Mouse (Mus musculus) liver, embryonic 14.5 days (tissue): Measurements from ENCODE around the gene Plac1. TPM values are rescaled to one million over a fixed set of nuclear protein-coding genes. Genes with fewer than 3 reads are reported as not detected.

Experiments used
- ATAC-seq: fragments of 200-750 bp; cut with Nextera tagmentation; 2 replicates; pipeline ENCODE4 v1.8.0; 2017; ENCODE audit warnings: moderate number of reproducible peaks, mild to moderate bottlenecking, moderate library complexity; ENCODE audit not compliant: insufficient read depth
- DNase-seq, 3 experiments: peaks; one replicate each; pipeline ENCODE4 v3.0.0-alpha.2; 2012 to 2013; ENCODE audit warnings: low read depth in 3 of 3, low spot score in 3 of 3
- H3K27ac ChIP-seq: fragments of 300-500 bp; sonication (generic); 2 replicates; pipeline ENCODE4 v1.5.1; 2014; ENCODE audit warnings: moderate library complexity, mild to moderate bottlenecking, control low read depth, inconsistent platforms
- H3K27me3 ChIP-seq: fragments of 300-500 bp; sonication (generic); 2 replicates; pipeline ENCODE4 v1.6.1; 2014; ENCODE audit warnings: mild to moderate bottlenecking, low read length, moderate library complexity; ENCODE audit not compliant: control insufficient read depth, insufficient read depth
- H3K36me3 ChIP-seq: fragments of 300-500 bp; sonication (generic); replicated peaks from 2 replicates; pipeline ENCODE4 v1.6.1; 2014; ENCODE audit warnings: low read depth; ENCODE audit not compliant: control insufficient read depth, insufficient read depth
- H3K4me1 ChIP-seq, 2 experiments: fragments of 200-500 bp in 1 of 2; fragments of 300-500 bp in 1 of 2; sonication (generic) in 1 of 2; replicated peaks; 2 replicates each; pipeline ENCODE4 v1.6.1; 2012 to 2014; ENCODE audit warnings: antibody characterized with exemption in 1 of 2, inconsistent platforms in 1 of 2, low read length in 1 of 2; ENCODE audit not compliant: control insufficient read depth in 2 of 2, insufficient read depth in 2 of 2
- H3K4me2 ChIP-seq: fragments of 300-500 bp; sonication (generic); 2 replicates; pipeline ENCODE4 v1.6.1; 2014; ENCODE audit warnings: low read depth, mild to moderate bottlenecking, control low read depth, moderate library complexity
- H3K4me3 ChIP-seq, 2 experiments: fragments of 200-500 bp in 1 of 2; fragments of 300-500 bp in 1 of 2; sonication (generic) in 1 of 2; 2 replicates each; pipeline ENCODE4 v1.5.1; 2012 to 2014; ENCODE audit warnings: low read depth in 2 of 2, low read length in 2 of 2, mild to moderate bottlenecking in 2 of 2, control low read depth in 1 of 2, inconsistent platforms in 1 of 2, moderate library complexity in 1 of 2; ENCODE audit not compliant: insufficient read depth in 1 of 2
- H3K9ac ChIP-seq: fragments of 300-500 bp; sonication (generic); replicated peaks from 2 replicates; pipeline ENCODE4 v1.6.1; 2014; ENCODE audit warnings: mild to moderate bottlenecking, control low read depth, moderate library complexity
- H3K9me3 ChIP-seq: fragments of 300-500 bp; sonication (generic); 2 replicates; pipeline ENCODE4 v1.6.1; 2016; ENCODE audit warnings: low read length, mixed read lengths; ENCODE audit not compliant: control insufficient read depth
- CTCF ChIP-seq: IDR thresholded peaks from 2 replicates; pipeline ENCODE4 v1.5.1; 2016; ENCODE audit warnings: antibody characterized with exemption, low read depth, control low read depth
- EP300 ChIP-seq: IDR thresholded peaks from 2 replicates; pipeline ENCODE4 v1.6.1; 2016; ENCODE audit warnings: antibody characterized with exemption, low read depth
- WGBS: fragments of 180-500 bp; shearing (Covaris S2); extraction: QIAGEN DNeasy Blood & Tissue Kit; methylation state at CpG from one replicate; pipeline ENCODE4 v1.1.7; 2014; ENCODE audit not compliant: insufficient replicate concordance; 5-methylcytosine and 5-hydroxymethylcytosine counted together
- polyA plus RNA-seq, 2 experiments: library from polyadenylated mRNA; depleted of rRNA in 1 of 2; stranded (reverse) in 1 of 2; unstranded in 1 of 2; fragments of >200 nt; fragmentation: Nextera tagmentation in 1 of 2; extraction: Ambion mirVana in 1 of 2; gene quantifications; 2 replicates each; pipeline versions ENCODE4 v1.2.1 to v1.2.3; 2012 to 2014

Plac1 gene
- polyA plus RNA-seq, 2 experiments: 0.81 to 1.3 TPM

DNA sequence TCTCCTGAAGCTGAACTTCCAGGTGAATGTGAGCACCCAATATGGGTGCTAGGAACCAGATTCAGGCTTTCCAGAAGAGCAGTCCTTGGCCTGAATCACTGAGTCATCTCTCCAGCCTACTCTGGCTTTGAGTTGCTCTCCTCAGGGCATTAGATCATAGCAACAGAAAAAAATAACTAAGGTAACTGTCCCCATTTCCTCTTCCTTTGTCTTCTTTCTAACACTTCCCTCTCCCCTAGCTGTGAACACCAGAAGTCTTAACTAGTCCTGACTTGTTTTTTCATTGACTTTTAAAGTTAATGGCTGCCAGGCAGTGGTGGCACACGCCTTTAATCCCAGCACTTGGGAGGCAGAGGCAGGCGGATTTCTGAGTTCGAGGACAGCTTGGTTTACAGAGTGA is 175.5 kb downstream of the Plac1 start:
- WGBS: 58% methylated on average over 3 of the region's 3 CpGs
- TF ChIP-seq CTCF (no peak), EP300 (no peak)
- H3K4me2 ChIP-seq: no peak overlapping the region
- no peaks in the 10 kb centered on the region for H3K4me1 ChIP-seq
- H3K9me3 ChIP-seq: no peaks in the 10 kb centered on the region
- no peaks in the 10 kb centered on the region for H3K36me3 ChIP-seq
- DNase-seq: no peak
- H3K4me3 ChIP-seq: no peak overlapping the region
- H3K27me3 ChIP-seq: peaks cover 6% of the 10 kb centered on the region
- no peak overlapping the region for H3K9ac ChIP-seq
- no peak overlapping the region for H3K27ac ChIP-seq
- no peak for ATAC-seq

DNA sequence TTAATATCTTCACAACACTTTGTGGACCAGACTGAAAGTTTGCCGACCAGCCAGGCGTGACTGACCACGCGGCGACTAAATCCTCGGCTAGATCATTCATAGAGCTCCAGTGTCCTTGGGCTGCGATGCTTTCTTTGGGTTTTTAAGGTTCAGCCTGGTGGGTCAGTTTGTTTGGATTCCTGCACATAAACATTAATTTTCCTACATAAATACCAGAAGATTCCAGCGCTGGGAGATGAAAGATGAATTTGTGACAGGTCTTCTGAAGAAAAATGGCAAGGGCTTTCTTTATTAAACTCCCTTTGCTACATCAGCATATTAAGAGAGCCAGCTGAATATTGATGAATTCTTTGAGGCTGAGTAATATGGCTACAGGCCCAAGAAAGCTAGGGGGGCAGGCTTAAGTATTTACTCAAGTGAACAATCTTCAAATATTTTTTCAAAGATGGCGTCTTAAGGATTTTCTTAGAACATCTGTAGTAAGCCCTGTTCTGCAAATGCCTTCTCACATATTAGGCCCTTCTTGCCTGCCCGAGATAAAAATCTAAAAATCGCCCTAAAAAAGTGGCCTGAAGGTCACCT is 180.4 kb downstream of the Plac1 start:
- no peak for DNase-seq
- Histone ChIP-seq H3K27ac (no peak overlapping the region), H3K9me3 (no peaks in the 10 kb centered on the region), H3K36me3 (no peaks in the 10 kb centered on the region), H3K4me3 (no peak overlapping the region), H3K4me2 (no peak overlapping the region; the same call in 1 of the 2 replicates), H3K9ac (no peak overlapping the region), H3K4me1 (peaks cover 0 to 2% of the 10 kb centered on the region in 2 experiments; a peak in 1 of 4 replicates), H3K27me3 (peaks cover 21% of the 10 kb centered on the region)
- TF ChIP-seq EP300: no peak
- TF ChIP-seq CTCF: no peak
- no peak for ATAC-seq
- WGBS: 30% methylated on average over 11 of the region's 11 CpGs

GRCm38 (mm10) chrX:53058459-53059280 is 181.2 kb downstream of the Plac1 start:
- Histone ChIP-seq H3K4me2 (peak overlapping the region; percentile 81), H3K4me1 (peaks cover 0 to 2% of the 10 kb centered on the region in 2 experiments; a peak in 1 of 4 replicates), H3K9ac (no peak overlapping the region), H3K27me3 (peaks cover 21% of the 10 kb centered on the region), H3K27ac (no peak overlapping the region), H3K36me3 (no peaks in the 10 kb centered on the region), H3K9me3 (no peaks in the 10 kb centered on the region), H3K4me3 (peak overlapping the region; percentile 23 to 42; a peak in 3 of 4 replicates)
- ATAC-seq (no peak), DNase-seq (no peak)
- TF ChIP-seq EP300 (no peak), CTCF (no peak)
- 10% methylated on average over 33 of the region's 33 CpGs for WGBS

DNA sequence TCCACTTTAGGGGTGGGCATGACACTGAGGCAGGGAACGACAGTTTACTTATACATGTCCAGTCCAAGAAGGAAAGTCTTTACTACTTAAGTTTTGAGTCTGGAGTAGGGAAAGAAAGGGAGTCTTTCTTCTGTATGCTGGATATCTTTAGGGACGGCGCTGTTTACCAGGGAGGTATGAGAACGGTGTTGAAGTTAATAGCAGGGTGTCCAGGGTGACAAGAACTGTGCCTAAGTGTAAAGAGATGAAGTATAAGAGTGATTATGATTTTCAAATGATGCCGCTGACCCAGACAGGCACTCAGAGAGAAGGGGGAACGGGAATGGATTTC is 182.2 kb downstream of the Plac1 start:
- Histone ChIP-seq H3K27ac (no peak overlapping the region), H3K9ac (no peak overlapping the region), H3K36me3 (no peaks in the 10 kb centered on the region), H3K27me3 (peaks cover 21% of the 10 kb centered on the region), H3K4me3 (peak overlapping the region; percentile 68 to 72; a peak in 3 of 4 replicates), H3K4me1 (peaks cover 0 to 2% of the 10 kb centered on the region in 2 experiments; a peak in 1 of 4 replicates), H3K4me2 (peak overlapping the region; percentile 81), H3K9me3 (no peaks in the 10 kb centered on the region)
- 28% methylated on average over 6 of the region's 6 CpGs for WGBS
- ATAC-seq (no peak), DNase-seq (no peak)
- no peak for TF ChIP-seq EP300
- no peak for TF ChIP-seq CTCF

- Histone ChIP-seq H3K36me3 (no peaks in the 10 kb centered on the region), H3K9me3 (no peaks in the 10 kb centered on the region), H3K9ac (peak overlapping the region; percentile 76), H3K4me3 (peak overlapping the region; percentile 68 to 72), H3K4me1 (peaks cover 0 to 6% of the 10 kb centered on the region in 2 experiments; a peak in 2 of 4 replicates), H3K27me3 (peaks cover 21% of the 10 kb centered on the region), H3K4me2 (peak overlapping the region; percentile 81), H3K27ac (peak overlapping the region; percentile 36)
- WGBS: 10% methylated on average over 41 of the region's 42 CpGs
- TF ChIP-seq CTCF (no peak), EP300 (no peak)
- ATAC-seq: peak; percentile 90
- peak in 2 of 3 experiments; percentile 46 to 56 for DNase-seq
Observed at GRCm38 (mm10) chrX:53057054-53057759, 182.7 kb downstream of the Plac1 start.
